Mouse (Mus musculus) NIH3T3 (cell line): ENCODE measurements at regions not wholly inside any gene's neighbourhood (a gene's known extent, or its start where the extent isn't known, plus 50 kb on each side); places are given as distances from the start of the nearest gene placed in this dataset.

Experiments used
- DNase-seq: peaks from one replicate; pipeline ENCODE4 v3.0.0-alpha.2; 2012; ENCODE audit warnings: low read depth

- no peak for DNase-seq
These were observed 326.9 kb upstream of the Camk1g start for GRCm38 (mm10) chr1:193697001-193697400.

- no peak for DNase-seq
These were observed 322.9 kb upstream of the Camk1g start for GRCm38 (mm10) chr1:193692991-193693390.

- peak; percentile 44 for DNase-seq
These were observed 319.5 kb upstream of the Camk1g start for GRCm38 (mm10) chr1:193689601-193690000.

- DNase-seq: no peak
These were observed 312.8 kb upstream of the Camk1g start for GRCm38 (mm10) chr1:193682917-193683316.

GRCm38 (mm10) chr1:193678448-193678847 is 308.4 kb upstream of the Camk1g start:
- DNase-seq: no peak

- peak; percentile 61 for DNase-seq
These were observed 303.2 kb upstream of the Camk1g start for GRCm38 (mm10) chr1:193673236-193673830.

- no peak for DNase-seq
These were observed 302.6 kb upstream of the Camk1g start for GRCm38 (mm10) chr1:193672681-193673080.

- no peak for DNase-seq
These were observed 301.7 kb upstream of the Camk1g start for GRCm38 (mm10) chr1:193671816-193672254.

GRCm38 (mm10) chr1:193671046-193671445 is 300.9 kb upstream of the Camk1g start:
- no peak for DNase-seq

- DNase-seq: no peak
These were observed 299.9 kb upstream of the Camk1g start for GRCm38 (mm10) chr1:193670008-193670407.

- DNase-seq: no peak
These were observed 298.7 kb upstream of the Camk1g start for GRCm38 (mm10) chr1:193668841-193669240.

GRCm38 (mm10) chr1:193665854-193666253 is 295.8 kb upstream of the Camk1g start:
- no peak for DNase-seq

- DNase-seq: no peak
These were observed 294.5 kb upstream of the Camk1g start for GRCm38 (mm10) chr1:193664569-193664968.

GRCm38 (mm10) chr1:193663587-193663986 is 293.5 kb upstream of the Camk1g start:
- no peak for DNase-seq

GRCm38 (mm10) chr1:193662166-193662890 is 292.2 kb upstream of the Camk1g start:
- no peak for DNase-seq

- no peak for DNase-seq
These were observed 291.3 kb upstream of the Camk1g start for GRCm38 (mm10) chr1:193661377-193661776.

GRCm38 (mm10) chr1:193655076-193655677 is 285.1 kb upstream of the Camk1g start:
- peak; percentile 89 for DNase-seq

GRCm38 (mm10) chr1:193650275-193650674 is 280.2 kb upstream of the Camk1g start:
- no peak for DNase-seq

GRCm38 (mm10) chr1:193649400-193649799 is 279.3 kb upstream of the Camk1g start:
- DNase-seq: no peak

- DNase-seq: peak; percentile 28
These were observed 277.5 kb upstream of the Camk1g start for GRCm38 (mm10) chr1:193647371-193648270.

- DNase-seq: no peak
These were observed 274.4 kb upstream of the Camk1g start for GRCm38 (mm10) chr1:193644506-193644905.

GRCm38 (mm10) chr1:193636451-193636850 is 266.4 kb upstream of the Camk1g start:
- no peak for DNase-seq
